Mouse (Mus musculus): ENCODE measurements at regions not wholly inside any gene's neighbourhood (a gene's known extent, or its start where the extent isn't known, plus 50 kb on each side); places are given as distances from the start of the nearest gene placed in this dataset.

DNA sequence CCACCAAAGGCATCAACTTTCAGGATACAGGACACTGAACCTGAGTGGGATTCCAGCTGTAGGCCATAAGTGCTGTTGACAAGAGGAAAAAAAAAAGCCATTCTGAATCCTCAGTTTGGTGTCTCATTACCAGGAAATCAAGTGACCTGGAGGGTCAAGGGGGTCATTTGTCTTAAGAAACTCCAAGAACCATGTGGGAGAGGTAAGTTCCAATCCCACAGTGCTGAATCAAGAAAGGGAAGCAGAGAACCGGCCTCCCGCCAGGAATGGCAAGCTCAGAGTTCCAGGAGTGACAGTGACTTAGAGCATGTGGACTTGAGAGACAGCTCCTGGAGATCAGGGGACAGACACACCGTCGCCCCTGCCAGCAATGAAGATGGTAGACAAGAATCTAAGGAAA, 67.5 kb upstream of the Peli2 start:
- DNase-seq (ENCODE audit: low spot score) = no peak

DNA sequence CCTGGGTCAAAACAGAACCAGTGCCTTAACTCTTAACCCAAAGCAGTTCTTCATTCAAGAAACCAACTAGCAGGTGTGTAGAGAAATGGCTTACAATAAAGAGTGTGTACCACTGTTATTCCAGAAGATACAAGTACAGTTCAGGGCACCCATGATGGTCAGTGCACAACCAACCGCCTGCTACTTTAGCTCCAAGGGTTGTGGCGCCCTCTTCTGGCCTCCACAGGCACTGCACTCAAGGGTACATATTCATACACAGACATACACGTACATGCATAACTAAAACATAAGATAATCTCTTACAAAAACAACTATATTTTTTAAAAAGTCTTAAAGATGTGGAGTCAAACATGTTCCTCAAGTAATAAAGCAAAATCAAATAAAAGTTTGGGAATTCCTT, 65.9 kb upstream of the Peli2 start:
- DNase-seq (ENCODE audit: low spot score) = no peak

DNA sequence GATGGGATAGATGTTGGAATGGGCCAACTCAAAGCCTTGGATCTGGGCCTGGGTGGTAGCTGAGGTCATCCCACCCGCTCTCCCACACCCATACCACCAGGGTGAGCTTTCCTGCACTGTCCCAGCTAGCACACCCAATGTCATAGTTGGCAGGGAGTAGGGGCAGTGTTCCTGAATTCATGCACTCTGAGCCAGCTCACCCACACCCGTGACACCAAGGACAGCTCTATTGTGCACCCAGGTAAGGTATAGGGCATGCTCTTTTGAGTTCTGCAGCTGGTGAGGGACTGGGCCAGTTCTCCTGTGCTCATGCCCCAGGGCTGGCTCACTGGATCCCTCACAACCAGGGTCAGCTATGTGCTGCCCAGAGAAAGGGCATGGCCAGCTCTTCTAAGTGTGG, 64.8 kb upstream of the Peli2 start:
- DNase-seq (ENCODE audit: low spot score) = no peak

DNA sequence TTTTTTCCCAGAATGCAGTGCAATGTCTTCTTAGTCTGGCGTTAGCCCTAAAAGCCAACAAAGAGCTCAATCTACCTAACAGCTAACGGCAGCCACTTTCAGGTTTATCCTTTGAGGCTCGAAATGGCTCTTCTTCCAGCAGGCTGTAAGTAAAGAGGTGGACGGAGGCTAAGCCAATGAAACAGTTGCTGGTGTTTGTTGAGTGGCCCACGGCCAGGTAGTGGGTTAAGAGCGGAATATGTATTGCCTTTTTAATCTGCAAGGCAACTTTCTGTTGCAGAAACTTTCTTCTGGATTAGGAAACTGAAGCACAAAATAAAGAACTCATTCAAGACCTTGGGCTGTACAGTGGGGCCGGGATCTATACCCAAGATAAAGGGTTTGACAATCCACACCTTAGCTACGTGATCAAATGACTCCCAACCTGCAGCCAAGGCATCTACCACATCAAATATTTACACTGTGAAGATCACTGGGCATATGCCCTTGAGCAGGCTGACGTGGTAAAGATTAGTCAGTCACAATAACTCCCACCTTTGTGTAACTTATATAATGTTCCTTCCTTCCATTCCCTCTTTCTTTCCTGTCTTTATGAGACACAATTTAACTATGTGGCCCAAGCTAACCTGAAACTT, 62.3 kb upstream of the Peli2 start:
- DNase-seq (ENCODE audit: low spot score) = no peak

DNA sequence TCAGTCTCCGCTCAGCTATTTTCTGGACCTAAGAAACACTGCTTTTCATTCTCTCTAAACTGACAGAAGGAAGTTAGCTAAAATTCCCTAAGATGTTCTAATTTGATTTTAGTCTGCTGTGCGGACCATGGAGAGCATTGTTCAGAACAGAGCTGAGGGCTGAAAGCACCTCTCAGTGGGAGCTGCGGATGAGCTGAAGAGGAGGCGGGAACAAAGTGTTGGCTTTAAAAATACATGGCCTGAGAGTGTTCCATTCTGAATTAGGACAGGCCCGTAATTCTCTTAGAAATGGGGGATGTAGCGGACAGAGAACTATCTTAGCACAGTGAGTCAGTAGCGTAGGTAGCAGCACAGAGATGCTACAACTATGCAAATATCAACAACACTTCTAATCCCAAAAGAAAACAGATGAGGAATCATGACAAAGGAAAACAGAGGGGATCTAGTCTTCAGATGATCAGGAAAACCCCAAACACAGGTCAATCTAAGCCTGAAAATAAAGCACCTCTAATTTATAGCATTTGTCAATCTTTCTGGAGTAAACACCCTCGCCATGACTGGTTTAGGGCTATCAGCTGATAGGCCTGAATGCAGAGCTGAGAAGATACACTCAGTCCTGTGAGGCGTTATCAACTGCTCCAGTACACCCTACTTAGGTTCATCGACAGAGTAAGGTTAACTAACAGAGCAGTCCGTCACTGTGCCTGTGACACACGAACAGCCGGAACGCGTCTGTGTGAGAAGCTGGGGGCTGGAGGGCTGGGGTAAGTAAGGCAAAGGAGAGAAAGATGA, 60.8 kb upstream of the Peli2 start:
- no peak for DNase-seq (ENCODE audit: low spot score)

DNA sequence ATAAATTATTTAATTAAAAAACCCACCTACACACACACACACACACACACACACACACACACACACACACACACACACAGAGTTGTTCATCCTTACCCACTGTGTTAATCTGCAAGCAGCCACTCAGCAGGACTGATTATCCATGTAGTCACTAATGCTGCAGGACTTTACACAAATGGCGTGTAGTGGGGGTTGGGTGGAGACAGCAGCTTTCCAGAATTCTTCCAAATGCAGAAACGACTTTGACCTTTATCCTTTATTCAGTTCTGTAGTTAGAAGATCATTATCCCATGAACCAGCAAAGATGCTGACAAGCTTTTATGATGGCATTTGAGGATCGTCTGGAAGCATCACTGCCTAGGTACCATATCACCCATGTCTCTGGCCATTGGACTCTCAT, 52.0 kb upstream of the Peli2 start:
- DNase-seq (ENCODE audit: low spot score) = no peak

All from gastrocnemius, adult 18-20 months (tissue).